Mouse (Mus musculus) forebrain, postnatal 0 days (tissue): ENCODE measurements around the gene Nr2f2. TPM values are rescaled to one million over a fixed set of nuclear protein-coding genes. Genes with fewer than 3 reads are reported as not detected.

Experiments
- ATAC-seq: fragments of 200-750 bp; cut with Nextera tagmentation; 2 replicates; pipeline ENCODE4 v1.8.0; 2017; ENCODE audit warnings: mild to moderate bottlenecking, moderate library complexity
- DNase-seq: peaks from one replicate; pipeline ENCODE4 v3.0.0-alpha.2; 2015
- H3K27ac ChIP-seq: fragments of 300-500 bp; sonication (generic); 2 replicates; pipeline ENCODE4 v1.5.1; 2014; ENCODE audit warnings: low read depth, mild to moderate bottlenecking, antibody characterized with exemption, low read length, moderate library complexity, mixed read lengths
- H3K27me3 ChIP-seq: fragments of 300-500 bp; sonication (generic); 2 replicates; pipeline ENCODE4 v1.6.1; 2014; ENCODE audit warnings: mild to moderate bottlenecking, low read length, mixed read lengths; ENCODE audit not compliant: insufficient read depth
- H3K36me3 ChIP-seq: fragments of 300-500 bp; sonication (generic); 2 replicates; pipeline ENCODE4 v1.6.1; 2014; ENCODE audit warnings: mild to moderate bottlenecking, moderate library complexity; ENCODE audit not compliant: insufficient read depth
- H3K4me1 ChIP-seq: fragments of 300-500 bp; sonication (generic); 2 replicates; pipeline ENCODE4 v1.6.1; 2014; ENCODE audit warnings: antibody characterized with exemption; ENCODE audit not compliant: insufficient read depth
- H3K4me2 ChIP-seq: fragments of 300-500 bp; sonication (generic); 2 replicates; pipeline ENCODE4 v1.6.1; 2014; ENCODE audit warnings: low read depth, mild to moderate bottlenecking, moderate library complexity
- H3K4me3 ChIP-seq: fragments of 300-500 bp; sonication (generic); 2 replicates; pipeline ENCODE4 v1.5.1; 2014; ENCODE audit warnings: low read depth, low read length, mixed read lengths
- H3K9ac ChIP-seq: fragments of 300-500 bp; sonication (generic); 2 replicates; pipeline ENCODE4 v1.6.1; 2014; ENCODE audit warnings: mild to moderate bottlenecking
- H3K9me3 ChIP-seq: fragments of 300-500 bp; sonication (generic); 2 replicates; pipeline ENCODE4 v1.6.1; 2016; ENCODE audit warnings: low read length
- CTCF ChIP-seq: sonication (generic); IDR thresholded peaks from 2 replicates; pipeline ENCODE4 v1.5.1; 2016; ENCODE audit warnings: antibody characterized with exemption, control low read depth, low read depth
- WGBS: fragments of 180-500 bp; shearing (Covaris S2); extraction: QIAGEN DNeasy Blood & Tissue Kit; methylation state at CpG from one replicate; pipeline ENCODE4 v1.1.7; 2014; 5-methylcytosine and 5-hydroxymethylcytosine counted together
- polyA plus RNA-seq: library from polyadenylated mRNA; unstranded; fragments of >200 nt; fragmentation: Nextera tagmentation; extraction: Ambion mirVana; gene quantifications from 2 replicates; pipeline ENCODE4 v1.2.1, GENCODE M21; 2015
- total RNA-seq: library from RNA; depleted of rRNA; stranded (reverse); fragments of >200 nt; gene quantifications from 2 replicates; pipeline ENCODE4 v1.2.3, GENCODE M21; 2014

Nr2f2 gene
- total and polyA plus RNA-seq, 2 experiments from 2014 or later = 49.9 to 92.8 TPM

GRCm38 (mm10) chr7:70407123-70407522, 40.6 kb upstream of the Nr2f2 start:
- no peaks in the 10 kb centered on the region for H3K9me3 ChIP-seq
- no peak overlapping the region for H3K27ac ChIP-seq
- H3K27me3 ChIP-seq = no peaks in the 10 kb centered on the region
- no peaks in the 10 kb centered on the region for H3K36me3 ChIP-seq
- H3K4me3 ChIP-seq = no peak overlapping the region
- no peak overlapping the region for H3K4me2 ChIP-seq
- H3K9ac ChIP-seq = no peak overlapping the region
- WGBS = 92% methylated on average over 11 of the region's 11 CpGs
- no peak for TF ChIP-seq CTCF
- DNase-seq = no peak
- no peaks in the 10 kb centered on the region for H3K4me1 ChIP-seq
- ATAC-seq = no peak

GRCm38 (mm10) chr7:70406527-70406926, 40.0 kb upstream of the Nr2f2 start:
- no peak for DNase-seq

GRCm38 (mm10) chr7:70405466-70405865, 38.9 kb upstream of the Nr2f2 start:
- Histone ChIP-seq H3K9me3 (no peaks in the 10 kb centered on the region), H3K4me1 (no peaks in the 10 kb centered on the region), H3K4me2 (no peak overlapping the region), H3K27ac (no peak overlapping the region), H3K4me3 (no peak overlapping the region), H3K27me3 (no peaks in the 10 kb centered on the region), H3K9ac (no peak overlapping the region), H3K36me3 (no peaks in the 10 kb centered on the region)
- DNase-seq = no peak
- no peak for TF ChIP-seq CTCF
- WGBS = 77% methylated on average over 2 of the region's 2 CpGs
- no peak for ATAC-seq

More at GRCm38 (mm10) chr7:70406527-70406926, 40.0 kb upstream of the Nr2f2 start:
- H3K27me3 ChIP-seq = no peaks in the 10 kb centered on the region
- H3K4me1 ChIP-seq = no peaks in the 10 kb centered on the region
- no peak overlapping the region for H3K4me3 ChIP-seq
- TF ChIP-seq CTCF = no peak
- no peaks in the 10 kb centered on the region for H3K36me3 ChIP-seq
- H3K9ac ChIP-seq = no peak overlapping the region
- H3K4me2 ChIP-seq = no peak overlapping the region
- no peaks in the 10 kb centered on the region for H3K9me3 ChIP-seq
- no peak overlapping the region for H3K27ac ChIP-seq
- no peak for ATAC-seq
- 89% methylated on average over 11 of the region's 11 CpGs for WGBS

- H3K27me3 ChIP-seq = no peaks in the 10 kb centered on the region
- H3K4me2 ChIP-seq = no peak overlapping the region
- DNase-seq = no peak
- TF ChIP-seq CTCF = no peak
- no peaks in the 10 kb centered on the region for H3K4me1 ChIP-seq
- 89% methylated on average over 4 of the region's 4 CpGs for WGBS
- H3K4me3 ChIP-seq = no peak overlapping the region
- no peak overlapping the region for H3K27ac ChIP-seq
- H3K9ac ChIP-seq = no peak overlapping the region
- no peaks in the 10 kb centered on the region for H3K36me3 ChIP-seq
- ATAC-seq = no peak
- H3K9me3 ChIP-seq = no peaks in the 10 kb centered on the region
Observed at GRCm38 (mm10) chr7:70382828-70383227, 16.3 kb upstream of the Nr2f2 start.

GRCm38 (mm10) chr7:70381409-70382244, 15.1 kb upstream of the Nr2f2 start:
- no peak overlapping the region for H3K27ac ChIP-seq
- DNase-seq = peak; percentile 26
- 19% methylated on average over 14 of the region's 14 CpGs for WGBS

GRCm38 (mm10) chr7:70380943-70381342, 14.4 kb upstream of the Nr2f2 start:
- H3K27me3 ChIP-seq = 0 out of 2 replicates have a peak, but pooled peaks cover 2% of the 10 kb centered on the region
- DNase-seq = no peak
- H3K9me3 ChIP-seq = no peaks in the 10 kb centered on the region
- no peak overlapping the region for H3K4me2 ChIP-seq
- no peak for ATAC-seq
- no peak overlapping the region for H3K4me3 ChIP-seq
- 47% methylated on average over 3 of the region's 3 CpGs for WGBS
- no peak overlapping the region for H3K9ac ChIP-seq
- H3K4me1 ChIP-seq = no peaks in the 10 kb centered on the region
- H3K36me3 ChIP-seq = no peaks in the 10 kb centered on the region
- no peak for TF ChIP-seq CTCF
- H3K27ac ChIP-seq = no peak overlapping the region

More at GRCm38 (mm10) chr7:70381409-70382244, 15.1 kb upstream of the Nr2f2 start:
- H3K27me3 ChIP-seq = no peaks in the 10 kb centered on the region
- no peaks in the 10 kb centered on the region for H3K4me1 ChIP-seq
- no peaks in the 10 kb centered on the region for H3K36me3 ChIP-seq
- TF ChIP-seq CTCF = no peak
- no peaks in the 10 kb centered on the region for H3K9me3 ChIP-seq
- peak overlapping the region; percentile 17; the same call in 1 of the 2 replicates for H3K4me3 ChIP-seq
- peak; percentile 55; the same call in 1 of the 2 replicates for ATAC-seq
- H3K4me2 ChIP-seq = peak overlapping the region; percentile 27; the same call in 1 of the 2 replicates
- no peak overlapping the region for H3K9ac ChIP-seq

GRCm38 (mm10) chr7:70380246-70380645, 13.7 kb upstream of the Nr2f2 start:
- Histone ChIP-seq H3K9me3 (no peaks in the 10 kb centered on the region), H3K36me3 (no peaks in the 10 kb centered on the region), H3K27me3 (0 out of 2 replicates have a peak, but pooled peaks cover 8% of the 10 kb centered on the region), H3K4me3 (no peak overlapping the region), H3K27ac (no peak overlapping the region), H3K4me2 (no peak overlapping the region), H3K9ac (no peak overlapping the region), H3K4me1 (no peaks in the 10 kb centered on the region)
- ATAC-seq (no peak), DNase-seq (no peak)
- TF ChIP-seq CTCF = no peak
- 93% methylated on average over 3 of the region's 3 CpGs for WGBS
